Mouse (Mus musculus) spleen, adult 2 months (tissue): ENCODE measurements around the gene Gm21650. TPM values are rescaled to one million over a fixed set of nuclear protein-coding genes. Genes with fewer than 3 reads are reported as not detected.
"Not testable (repeated sequence)": the region's sequence is repeated elsewhere in the genome, so short reads cannot be mapped to it uniquely, and the experiment has no call there.

ENCODE experiments used
- DNase-seq, 2 experiments: peaks; one replicate each; pipeline versions ENCODE4 v3.0.0 to v3.0.0-alpha.2; 2012 to 2021; ENCODE audit warnings: low spot score in 2 of 2, low read depth in 1 of 2
- H3K27ac ChIP-seq: fragments of 200-500 bp; 2 replicates; pipeline ENCODE4 v1.5.1; 2012; ENCODE audit warnings: low read length, inconsistent platforms; ENCODE audit not compliant: insufficient read depth
- H3K27me3 ChIP-seq: fragments of 200-500 bp; 2 replicates; pipeline ENCODE4 v1.6.1; 2012; ENCODE audit warnings: mild to moderate bottlenecking, moderate library complexity, low read length, inconsistent platforms; ENCODE audit not compliant: control insufficient read depth, insufficient read depth
- H3K36me3 ChIP-seq: fragments of 200-500 bp; 2 replicates; pipeline ENCODE4 v1.6.1; 2012; ENCODE audit warnings: mild to moderate bottlenecking, low read length, inconsistent platforms; ENCODE audit not compliant: control insufficient read depth, insufficient read depth
- H3K4me1 ChIP-seq: fragments of 200-500 bp; 2 replicates; pipeline ENCODE4 v1.6.1; 2011; ENCODE audit warnings: inconsistent platforms; ENCODE audit not compliant: control insufficient read depth, insufficient read depth, insufficient read length
- H3K4me3 ChIP-seq: fragments of 200-500 bp; 2 replicates; pipeline ENCODE4 v1.5.1; 2011; ENCODE audit warnings: mild to moderate bottlenecking, inconsistent platforms; ENCODE audit not compliant: insufficient read depth, insufficient read length; ENCODE audit errors: extremely low read depth
- WGBS: fragments of 180-500 bp; shearing (Covaris S2); methylation state at CpG from one replicate; pipeline ENCODE4 v1.1.7; 2018; 5-methylcytosine and 5-hydroxymethylcytosine counted together
- polyA plus RNA-seq: library from polyadenylated mRNA; depleted of rRNA; stranded (reverse); fragments of >200 nt; gene quantifications from 2 replicates; pipeline ENCODE4 v1.2.3, GENCODE M21; 2012; rRNA removed

Gm21650 gene
- polyA plus RNA-seq, result not detected in 2 replicates

GRCm38 (mm10) chrY:77692508-77692907 lies at the start of gene Gm21650:
Gene Gm21650 (plus strand): TSS chrY:77692808.
- DNase-seq, result not testable (repeated sequence)

More at GRCm38 (mm10) chrY:77692508-77692907, at the start of gene Gm21650:
- H3K27ac ChIP-seq, H3K4me1 ChIP-seq, H3K36me3 ChIP-seq, H3K27me3 ChIP-seq, H3K4me3 ChIP-seq: not testable (repeated sequence)
- WGBS, result no CpG with 5 or more reads among the region's 6 CpGs
